Mouse (Mus musculus) cerebellum, adult 2 months (tissue): ENCODE measurements at regions not wholly inside any gene's neighbourhood (a gene's known extent, or its start where the extent isn't known, plus 50 kb on each side); places are given as distances from the start of the nearest gene placed in this dataset.

Experiments used
- CTCF ChIP-seq: fragments of 200-500 bp; IDR thresholded peaks from 2 replicates; pipeline ENCODE4 v1.5.1; 2011; ENCODE audit warnings: low read depth, mild to moderate bottlenecking, control low read depth, low read length, moderate library complexity, borderline replicate concordance; ENCODE audit not compliant: insufficient read depth
- POLR2A ChIP-seq: fragments of 200-500 bp; IDR thresholded peaks from 2 replicates; pipeline ENCODE4 v1.6.1; 2011; ENCODE audit warnings: low read length, control low read depth, borderline replicate concordance; ENCODE audit not compliant: insufficient read depth

DNA sequence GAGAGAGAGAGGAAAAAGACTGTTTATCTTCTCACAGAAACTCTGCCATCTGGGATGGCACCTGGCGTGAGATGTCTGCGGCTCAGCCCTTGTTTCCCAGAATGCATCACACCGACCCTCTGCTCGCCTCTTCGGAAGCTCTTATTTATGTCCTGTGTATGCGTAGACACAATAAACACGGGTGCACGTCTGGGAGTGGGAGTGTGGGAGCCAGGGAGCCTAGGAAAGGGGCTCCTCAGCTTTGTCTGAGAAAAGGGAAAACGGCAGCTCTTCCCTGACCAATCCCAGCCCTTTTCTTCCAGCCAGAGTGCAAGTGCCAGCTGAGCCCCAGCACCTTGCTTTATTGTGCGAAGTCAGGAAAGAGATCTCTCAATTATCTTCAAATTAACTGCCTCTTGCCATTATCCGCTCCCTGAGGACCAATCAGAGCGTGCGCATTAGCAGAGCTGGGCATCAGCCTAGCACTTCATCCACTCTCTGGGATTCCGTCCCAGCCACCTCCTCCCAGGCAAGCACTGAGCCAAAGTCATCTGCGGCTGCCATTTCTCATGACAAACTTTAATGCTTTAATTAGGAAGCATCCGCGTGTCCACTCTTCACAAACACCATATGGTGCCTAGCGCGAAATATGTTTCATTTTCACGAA, 63.8 kb upstream of the Gm10260 start:
- TF ChIP-seq POLR2A (no peak), CTCF (no peak)
